Mouse (Mus musculus) hindbrain, embryonic 16.5 days (tissue): ENCODE measurements around the gene Angpt4. TPM values are rescaled to one million over a fixed set of nuclear protein-coding genes. Genes with fewer than 3 reads are reported as not detected.
A peak's percentile ranks its signal among the peaks of the same experiment; 100 is the strongest.

ENCODE experiments used
- ATAC-seq: fragments of 200-750 bp; cut with Nextera tagmentation; 2 replicates; pipeline ENCODE4 v1.8.0; 2017; ENCODE audit warnings: moderate TSS enrichment, moderate library complexity
- H3K27ac ChIP-seq: fragments of 300-500 bp; sonication (generic); 2 replicates; pipeline ENCODE4 v1.5.1; 2014; ENCODE audit warnings: low read depth, mild to moderate bottlenecking, control low read depth, low read length, moderate library complexity
- H3K27me3 ChIP-seq: fragments of 300-500 bp; sonication (generic); replicated peaks from 2 replicates; pipeline ENCODE4 v1.6.1; 2014; ENCODE audit warnings: low read length; ENCODE audit not compliant: control insufficient read depth, insufficient read depth
- H3K36me3 ChIP-seq: fragments of 300-500 bp; sonication (generic); 2 replicates; pipeline ENCODE4 v1.6.1; 2014; ENCODE audit warnings: mild to moderate bottlenecking, low read length, moderate library complexity, mixed read lengths; ENCODE audit not compliant: control insufficient read depth, insufficient read depth
- H3K4me1 ChIP-seq: fragments of 300-500 bp; sonication (generic); 2 replicates; pipeline ENCODE4 v1.6.1; 2014; ENCODE audit warnings: low read depth, low read length; ENCODE audit not compliant: control insufficient read depth, insufficient read depth
- H3K4me2 ChIP-seq: fragments of 300-500 bp; sonication (generic); 2 replicates; pipeline ENCODE4 v1.6.1; 2014; ENCODE audit warnings: mild to moderate bottlenecking, low read length, control low read depth, moderate library complexity
- H3K4me3 ChIP-seq: fragments of 300-500 bp; sonication (generic); 2 replicates; pipeline ENCODE4 v1.5.1; 2014; ENCODE audit warnings: mild to moderate bottlenecking, low read length, control low read depth, moderate library complexity
- H3K9ac ChIP-seq: fragments of 300-500 bp; sonication (generic); 2 replicates; pipeline ENCODE4 v1.6.1; 2014; ENCODE audit warnings: low read depth, mild to moderate bottlenecking, control low read depth, low read length, moderate library complexity
- H3K9me3 ChIP-seq: fragments of 300-500 bp; sonication (generic); 2 replicates; pipeline ENCODE4 v1.6.1; 2014; ENCODE audit warnings: mild to moderate bottlenecking, low read length, moderate library complexity; ENCODE audit not compliant: control insufficient read depth
- WGBS: fragments of 180-500 bp; shearing (Covaris S2); extraction: QIAGEN DNeasy Blood & Tissue Kit; methylation state at CpG from one replicate; pipeline ENCODE4 v1.1.7; 2014; 5-methylcytosine and 5-hydroxymethylcytosine counted together
- polyA plus RNA-seq: library from polyadenylated mRNA; unstranded; fragments of >200 nt; fragmentation: Nextera tagmentation; extraction: Ambion mirVana; gene quantifications from 2 replicates; pipeline ENCODE4 v1.2.1, GENCODE M21; 2015

Gene Angpt4
- polyA plus RNA-seq, 1 experiment from 2014 or later, result 0.46 TPM

- 73% methylated on average over 6 of the region's 6 CpGs for WGBS
- ATAC-seq, result no peak
These were observed 70.3 kb downstream of the Angpt4 start for GRCm38 (mm10) chr2:151981268-151981667.

GRCm38 (mm10) chr2:151982476-151982875 is 71.5 kb downstream of the Angpt4 start:
- ATAC-seq, result no peak
- Histone ChIP-seq H3K4me3 (no peak overlapping the region), H3K9ac (no peak overlapping the region)

More at GRCm38 (mm10) chr2:151981268-151981667, 70.3 kb downstream of the Angpt4 start:
- Histone ChIP-seq H3K4me3 (no peak overlapping the region), H3K4me1 (peaks cover 24% of the 10 kb centered on the region), H3K27ac (no peak overlapping the region), H3K4me2 (no peak overlapping the region), H3K36me3 (no peaks in the 10 kb centered on the region), H3K27me3 (no peaks in the 10 kb centered on the region), H3K9ac (no peak overlapping the region), H3K9me3 (no peaks in the 10 kb centered on the region)

GRCm38 (mm10) chr2:151984019-151984418 is 73.0 kb downstream of the Angpt4 start:
- H3K36me3 ChIP-seq, result no peaks in the 10 kb centered on the region
- no peaks in the 10 kb centered on the region for H3K27me3 ChIP-seq
- H3K4me3 ChIP-seq, result no peak overlapping the region
- H3K9ac ChIP-seq, result no peak overlapping the region
- ATAC-seq, result no peak
- peaks cover 14% of the 10 kb centered on the region for H3K4me1 ChIP-seq
- H3K9me3 ChIP-seq, result no peaks in the 10 kb centered on the region
- no peak overlapping the region for H3K27ac ChIP-seq
- H3K4me2 ChIP-seq, result no peak overlapping the region
- 65% methylated on average over 9 of the region's 9 CpGs for WGBS

More at GRCm38 (mm10) chr2:151982476-151982875, 71.5 kb downstream of the Angpt4 start:
- Histone ChIP-seq H3K36me3 (no peaks in the 10 kb centered on the region), H3K4me2 (no peak overlapping the region), H3K27me3 (no peaks in the 10 kb centered on the region), H3K27ac (no peak overlapping the region), H3K4me1 (peaks cover 22% of the 10 kb centered on the region), H3K9me3 (no peaks in the 10 kb centered on the region)

- no peak for ATAC-seq
- H3K27ac ChIP-seq, result no peak overlapping the region
- H3K27me3 ChIP-seq, result no peaks in the 10 kb centered on the region
- no peak overlapping the region for H3K4me2 ChIP-seq
- no peak overlapping the region for H3K4me3 ChIP-seq
- H3K36me3 ChIP-seq, result no peaks in the 10 kb centered on the region
- WGBS, result 66% methylated on average over 7 of the region's 7 CpGs
- H3K9ac ChIP-seq, result no peak overlapping the region
- H3K9me3 ChIP-seq, result no peaks in the 10 kb centered on the region
- peaks cover 2% of the 10 kb centered on the region for H3K4me1 ChIP-seq
These were observed 74.6 kb downstream of the Angpt4 start for GRCm38 (mm10) chr2:151985426-151986172.

- WGBS, result 86% methylated on average over 8 of the region's 8 CpGs
- H3K4me1 ChIP-seq, result no peaks in the 10 kb centered on the region; the same call in 1 of the 2 replicates
- no peaks in the 10 kb centered on the region for H3K27me3 ChIP-seq
- H3K36me3 ChIP-seq, result no peaks in the 10 kb centered on the region
- H3K4me2 ChIP-seq, result no peak overlapping the region
- no peak overlapping the region for H3K27ac ChIP-seq
- no peak overlapping the region for H3K9ac ChIP-seq
- no peak overlapping the region for H3K4me3 ChIP-seq
- no peak for ATAC-seq
- H3K9me3 ChIP-seq, result no peaks in the 10 kb centered on the region
These were observed 75.9 kb downstream of the Angpt4 start for GRCm38 (mm10) chr2:151986958-151987357.

GRCm38 (mm10) chr2:151988978-151989377 is 78.0 kb downstream of the Angpt4 start:
- Histone ChIP-seq H3K4me1 (no peaks in the 10 kb centered on the region; the same call in 1 of the 2 replicates), H3K27ac (no peak overlapping the region), H3K4me3 (no peak overlapping the region), H3K9me3 (no peaks in the 10 kb centered on the region), H3K36me3 (no peaks in the 10 kb centered on the region), H3K4me2 (no peak overlapping the region), H3K27me3 (no peaks in the 10 kb centered on the region), H3K9ac (no peak overlapping the region)
- ATAC-seq, result no peak
- WGBS, result 61% methylated on average over 2 of the region's 2 CpGs

GRCm38 (mm10) chr2:151990985-151991394 is 80.0 kb downstream of the Angpt4 start:
- Histone ChIP-seq H3K4me2 (no peak overlapping the region), H3K4me3 (no peak overlapping the region), H3K36me3 (no peaks in the 10 kb centered on the region), H3K4me1 (peaks cover 4% of the 10 kb centered on the region), H3K27me3 (peaks cover 4% of the 10 kb centered on the region; the same call in 1 of the 2 replicates), H3K9me3 (no peaks in the 10 kb centered on the region), H3K9ac (no peak overlapping the region), H3K27ac (no peak overlapping the region; the same call in 1 of the 2 replicates)
- ATAC-seq, result peak; percentile 75
- WGBS, result 13% methylated on average over 1 of the region's 1 CpGs

- ATAC-seq, result peak; percentile 61; the same call in 1 of the 2 replicates
- peaks cover 4% of the 10 kb centered on the region for H3K4me1 ChIP-seq
- no peak overlapping the region for H3K4me2 ChIP-seq
- no peaks in the 10 kb centered on the region for H3K36me3 ChIP-seq
- WGBS, result 18% methylated on average over 5 of the region's 5 CpGs
- H3K9me3 ChIP-seq, result no peaks in the 10 kb centered on the region
- no peak overlapping the region for H3K9ac ChIP-seq
- no peak overlapping the region for H3K4me3 ChIP-seq
- peaks cover 6% of the 10 kb centered on the region; the same call in 1 of the 2 replicates for H3K27me3 ChIP-seq
- no peak overlapping the region; the same call in 1 of the 2 replicates for H3K27ac ChIP-seq
These were observed 80.4 kb downstream of the Angpt4 start for GRCm38 (mm10) chr2:151991446-151991845.

- H3K9ac ChIP-seq, result peak overlapping the region; percentile 20
- 5% methylated on average over 22 of the region's 22 CpGs for WGBS
- H3K36me3 ChIP-seq, result no peaks in the 10 kb centered on the region
- peak overlapping the region; percentile 54 for H3K4me2 ChIP-seq
- peaks cover 4% of the 10 kb centered on the region for H3K4me1 ChIP-seq
- H3K27ac ChIP-seq, result no peak overlapping the region
- peak; percentile 43 for ATAC-seq
- no peaks in the 10 kb centered on the region for H3K9me3 ChIP-seq
- peak overlapping the region; percentile 18 for H3K4me3 ChIP-seq
- peaks cover 17% of the 10 kb centered on the region for H3K27me3 ChIP-seq
These were observed 83.5 kb downstream of the Angpt4 start for GRCm38 (mm10) chr2:151994350-151995122.
